Mouse (Mus musculus): ENCODE data around the gene Klhdc1.

The Klhdc1 gene

DNA sequence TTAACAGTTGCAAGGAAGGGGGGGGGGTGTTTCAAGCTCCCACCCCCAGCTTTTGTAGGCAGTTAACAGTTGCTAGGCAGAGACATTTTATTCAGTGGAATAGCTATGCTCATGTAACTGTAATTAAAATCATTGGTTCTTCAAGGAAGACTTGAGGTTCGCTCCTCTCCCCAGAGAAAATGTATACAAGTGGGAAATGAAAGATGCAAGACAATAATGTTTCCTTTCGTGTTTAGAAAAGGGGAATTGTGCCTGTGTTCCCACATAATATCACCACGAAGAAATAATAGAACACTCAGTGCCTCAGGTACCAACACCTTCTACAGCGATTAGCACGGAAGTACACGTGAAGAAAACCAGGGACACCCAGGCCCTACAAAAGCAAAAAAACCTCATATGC is at the start of gene Klhdc1:
Gene Klhdc1, plus strand, starts transcription at position 301 of the 400 bp plus-strand sequence.
- in situ Hi-C loops (cut with MboI, MseI): no loop called here

DNA sequence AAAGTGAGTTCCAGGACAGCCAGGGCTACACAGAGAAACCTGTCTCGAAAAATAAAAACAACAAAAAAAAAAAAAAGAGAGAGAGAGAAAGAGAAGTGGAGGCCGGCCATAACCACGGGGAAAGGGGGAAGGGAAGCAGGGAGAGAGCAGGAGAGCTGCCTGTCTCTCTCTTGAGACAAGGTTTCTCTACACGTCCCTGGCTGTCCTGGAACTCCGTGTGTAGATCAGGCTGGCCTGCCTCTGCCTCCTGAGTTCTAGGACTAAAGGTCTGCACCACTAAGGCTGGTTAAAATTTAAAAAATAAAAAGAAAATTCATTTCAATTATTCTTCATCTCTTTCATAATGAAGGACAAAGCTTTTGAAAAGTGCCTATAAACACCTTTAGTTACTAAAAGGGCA is 49.6 kb upstream of the Klhdc1 start:
- in situ Hi-C loops (cut with MboI, MseI): loop anchor here (25.0 kb wide), 2 partner anchors 1846 to 1946 kb away; partner anchors contain the start of genes 2700049A03Rik and Timm9

DNA sequence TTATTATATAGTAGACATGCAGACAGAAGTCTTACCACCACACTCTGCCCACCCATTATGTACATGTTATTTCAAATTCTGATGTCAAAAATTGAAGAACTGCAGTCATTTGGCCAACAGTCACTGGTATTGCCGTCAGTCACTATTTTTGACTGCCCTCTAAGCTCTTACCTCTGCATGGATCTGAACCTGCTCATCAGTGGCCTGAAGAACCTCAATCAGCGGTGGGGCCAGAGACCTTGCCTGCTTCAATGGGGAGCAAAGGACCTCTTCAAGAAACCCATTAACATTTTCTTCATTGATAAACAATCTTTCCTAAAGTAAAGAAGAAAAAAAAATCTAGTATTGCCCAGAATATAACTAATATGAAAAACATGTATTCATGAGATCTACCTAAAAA is 48.3 kb upstream of the Klhdc1 start:
- in situ Hi-C loops (cut with MboI, MseI): loop anchor here (25.0 kb wide), 2 partner anchors 1845 to 1945 kb away; partner anchors contain the start of genes 2700049A03Rik and Timm9

DNA sequence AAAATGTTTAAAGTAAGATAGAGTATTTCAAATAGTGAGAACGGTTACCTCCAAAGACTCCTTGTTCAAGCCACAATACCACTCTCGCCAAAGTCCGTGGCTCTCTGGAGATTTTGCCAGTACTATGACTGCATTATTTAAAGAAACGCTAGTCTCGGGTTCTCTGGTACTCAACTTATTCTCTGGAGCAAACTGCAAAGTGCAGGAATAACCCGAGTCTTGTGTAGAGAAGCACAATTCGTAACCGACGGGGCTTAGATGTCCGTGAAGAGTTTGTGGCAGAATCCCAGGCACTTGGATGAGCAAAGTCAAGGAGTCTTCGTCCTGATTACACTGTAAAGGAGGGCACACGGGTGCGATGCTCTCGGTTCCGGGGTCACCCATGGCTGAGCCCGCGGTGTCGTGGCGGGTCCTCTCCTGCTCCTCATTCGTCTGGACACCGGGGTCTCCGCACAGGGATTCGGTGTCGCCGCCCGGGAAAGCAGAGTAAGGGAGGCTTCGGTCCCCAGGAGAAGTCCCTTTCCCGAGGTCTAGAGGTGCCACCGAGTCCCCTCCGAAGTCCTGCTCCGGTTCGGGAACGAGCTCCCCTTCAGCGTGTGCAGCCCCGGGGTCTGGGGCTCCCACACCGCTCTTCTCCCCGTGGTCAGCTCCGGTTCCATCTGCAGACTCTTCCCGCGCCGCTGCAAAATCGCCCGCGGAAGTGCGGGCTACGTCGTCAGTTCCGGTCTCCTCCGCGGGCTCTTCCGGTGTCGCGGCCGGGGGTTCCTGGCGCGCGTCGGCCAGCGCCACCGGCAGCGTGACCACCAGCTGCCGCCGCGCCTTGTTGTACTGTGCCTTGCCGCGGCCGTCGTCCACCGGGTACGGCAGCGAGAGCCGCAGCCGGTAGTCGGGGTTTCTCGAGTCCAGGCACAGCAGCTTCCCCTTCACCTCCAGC is 44.3 kb upstream of the Klhdc1 start, which contains the start of gene Gm49383:
Gene Gm49383, minus strand, starts transcription at position 661 of the 934 bp plus-strand sequence.
- in situ Hi-C loops (cut with MboI, MseI): loop anchor here (25.0 kb wide), 2 partner anchors 1841 to 1941 kb away; partner anchors contain the start of genes 2700049A03Rik and Timm9

- in situ Hi-C loops (cut with MboI, MseI): loop anchor here (25.0 kb wide), 2 partner anchors 1840 to 1940 kb away; partner anchors contain the start of genes 2700049A03Rik and Timm9
Observed at GRCm38 (mm10) chr12:69197378-69198163, 43.4 kb upstream of the Klhdc1 start.

DNA sequence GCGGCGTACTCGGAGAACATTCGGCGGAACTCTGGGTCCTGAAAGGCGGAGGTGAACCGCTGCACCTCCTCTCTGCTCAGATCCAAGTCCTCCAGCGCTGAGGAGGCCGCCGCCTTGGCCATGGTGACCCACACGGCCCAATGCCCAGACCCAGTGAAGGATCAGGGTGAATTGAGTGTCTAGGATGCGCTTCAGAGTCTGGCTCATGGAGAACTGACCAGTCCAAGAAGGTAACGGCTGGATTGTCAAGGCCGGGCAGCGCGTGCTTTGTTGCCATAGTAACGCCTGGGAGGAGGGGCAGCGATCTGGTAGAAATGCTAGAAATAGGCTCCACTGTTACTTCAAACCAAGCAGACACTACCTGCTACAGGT is 42.8 kb upstream of the Klhdc1 start, which contains the start of gene Dnaaf2:
Gene Dnaaf2, minus strand, starts transcription at position 266 of the 372 bp plus-strand sequence.
- in situ Hi-C loops (cut with MboI, MseI): loop anchor here (25.0 kb wide), 2 partner anchors 1839 to 1939 kb away; partner anchors contain the start of genes 2700049A03Rik and Timm9

DNA sequence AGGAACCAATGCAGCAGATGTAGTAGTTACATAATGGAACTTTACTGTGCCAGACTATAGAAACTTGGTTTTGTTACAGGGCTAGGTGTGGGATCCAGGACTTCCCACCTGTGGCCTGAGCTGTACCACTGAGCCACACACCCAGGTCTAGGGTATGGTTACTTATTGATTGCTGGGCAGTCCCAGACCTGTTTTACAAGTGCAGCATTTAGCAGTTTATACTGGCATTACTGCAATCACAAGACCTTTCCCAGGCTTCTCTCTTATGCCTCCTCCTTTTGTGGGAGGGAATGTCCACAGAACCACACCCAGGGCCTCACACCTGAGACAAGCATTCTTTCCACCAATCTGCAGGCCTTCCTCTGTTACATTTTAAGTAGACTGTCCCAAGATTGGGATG is 42.0 kb upstream of the Klhdc1 start:
- in situ Hi-C loops (cut with MboI, MseI): loop anchor here (25.0 kb wide), 2 partner anchors 1838 to 1938 kb away; partner anchors contain the start of genes 2700049A03Rik and Timm9

- in situ Hi-C loops (cut with MboI, MseI): no loop called here
Observed at GRCm38 (mm10) chr12:69204052-69204833, 36.7 kb upstream of the Klhdc1 start, which contains the start of gene Gm49384. Gm49384 (minus strand) TSS chr12:69204267.

DNA sequence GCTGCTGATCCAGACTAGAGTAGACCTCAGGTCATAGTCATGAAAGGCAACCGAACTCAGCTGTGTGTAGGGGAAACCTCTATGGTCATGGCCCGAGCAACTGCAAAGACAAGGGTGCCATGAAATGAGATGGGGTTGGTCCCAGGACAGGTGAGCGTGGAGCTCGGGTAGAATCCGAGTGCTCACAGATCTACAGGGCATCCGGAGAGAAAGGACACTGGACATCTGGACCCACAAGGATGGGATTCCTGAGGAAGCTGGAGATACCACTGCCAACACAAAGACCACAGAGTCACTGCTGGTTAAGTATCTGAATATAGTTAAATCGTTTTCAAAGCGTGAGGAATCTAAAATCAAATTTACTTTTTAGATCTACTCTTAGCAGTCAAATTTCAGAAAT is 33.6 kb upstream of the Klhdc1 start:
- in situ Hi-C loops (cut with MboI, MseI): loop anchor here (5.0 kb wide), 1 partner anchor 385 kb away; no protein-coding TSS in a partner anchor

DNA sequence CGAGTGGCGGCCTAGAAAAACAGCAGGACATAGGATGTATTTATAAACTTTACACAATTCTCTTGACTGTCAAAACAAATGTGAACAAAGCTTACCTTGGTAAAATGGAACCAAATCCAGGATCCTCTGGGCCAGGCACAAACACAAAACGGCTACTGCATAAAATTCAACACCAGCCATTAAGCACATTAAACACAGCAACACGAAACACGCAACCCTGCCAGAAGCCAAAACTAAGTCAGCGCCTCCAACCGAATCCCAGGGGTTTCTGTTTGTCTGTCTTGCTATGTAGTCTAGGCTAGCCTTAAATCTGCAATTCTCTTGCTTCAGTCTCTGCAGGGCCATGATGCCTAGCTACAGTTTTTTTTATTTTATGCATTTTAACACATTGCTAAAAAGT is 33.0 kb upstream of the Klhdc1 start:
- in situ Hi-C loops (cut with MboI, MseI): loop anchor here (5.0 kb wide), 1 partner anchor 384 kb away; no protein-coding TSS in a partner anchor

- in situ Hi-C loops (cut with MboI, MseI): loop anchor here (5.0 kb wide), 1 partner anchor 384 kb away; no protein-coding TSS in a partner anchor
Observed at GRCm38 (mm10) chr12:69208520-69208919, 32.5 kb upstream of the Klhdc1 start.

GRCm38 (mm10) chr12:69210056-69210979 is 30.7 kb upstream of the Klhdc1 start:
- in situ Hi-C loops (cut with MboI, MseI): loop anchor here (10.0 kb wide), 1 partner anchor 94 kb away; no protein-coding TSS in a partner anchor

- in situ Hi-C loops (cut with MboI, MseI): loop anchor here (10.0 kb wide), 1 partner anchor 94 kb away; no protein-coding TSS in a partner anchor
Observed at GRCm38 (mm10) chr12:69211057-69211456, 29.9 kb upstream of the Klhdc1 start.

DNA sequence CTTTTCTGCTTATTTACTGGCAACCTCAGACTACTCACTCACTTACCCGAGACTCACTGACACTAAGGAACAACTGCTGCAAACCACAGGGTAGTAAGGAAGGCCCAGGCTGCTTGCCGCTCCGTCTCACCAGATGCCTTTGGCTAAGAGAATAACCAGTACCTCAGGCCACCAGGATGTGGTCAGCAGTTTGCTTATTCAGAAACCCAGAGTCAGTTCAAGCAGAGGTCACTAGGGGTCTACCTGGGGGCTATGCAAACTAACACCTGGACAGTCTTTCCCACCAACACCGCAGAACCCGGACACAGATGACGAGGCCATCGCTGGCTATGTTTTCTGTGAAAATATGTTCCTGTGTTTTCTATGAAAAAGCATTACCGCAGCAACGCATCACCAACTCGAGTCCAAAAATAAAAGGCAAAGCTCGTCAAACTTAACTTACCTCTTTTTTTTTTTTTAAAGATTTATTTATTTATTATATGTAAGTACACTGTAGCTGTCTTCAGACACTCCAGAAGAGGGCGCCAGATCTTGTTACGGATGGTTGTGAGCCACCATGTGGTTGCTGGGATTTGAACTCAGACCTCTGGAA is 27.7 kb upstream of the Klhdc1 start:
- in situ Hi-C loops (cut with MboI, MseI): loop anchor here (10.0 kb wide), 1 partner anchor 92 kb away; no protein-coding TSS in a partner anchor

GRCm38 (mm10) chr12:69214393-69214792 is 26.6 kb upstream of the Klhdc1 start:
- in situ Hi-C loops (cut with MboI, MseI): loop anchor here (10.0 kb wide), 1 partner anchor 90 kb away; no protein-coding TSS in a partner anchor

- in situ Hi-C loops (cut with MboI, MseI): loop anchor here (10.0 kb wide), 1 partner anchor 90 kb away; no protein-coding TSS in a partner anchor
Observed at GRCm38 (mm10) chr12:69215000-69215785, 25.8 kb upstream of the Klhdc1 start.

- in situ Hi-C loops (cut with MboI, MseI): loop anchor here (10.0 kb wide), 1 partner anchor 88 kb away; no protein-coding TSS in a partner anchor
Observed at GRCm38 (mm10) chr12:69216587-69216986, 24.4 kb upstream of the Klhdc1 start.

Data from regulatory T cell (primary cell).